Mouse (Mus musculus): ENCODE data around the gene Liph. TPM values are rescaled to one million over a fixed set of nuclear protein-coding genes. Genes with fewer than 3 reads are reported as not detected.

Liph gene
- polyA plus RNA-seq, 1 experiment, result 11.2 TPM

DNA sequence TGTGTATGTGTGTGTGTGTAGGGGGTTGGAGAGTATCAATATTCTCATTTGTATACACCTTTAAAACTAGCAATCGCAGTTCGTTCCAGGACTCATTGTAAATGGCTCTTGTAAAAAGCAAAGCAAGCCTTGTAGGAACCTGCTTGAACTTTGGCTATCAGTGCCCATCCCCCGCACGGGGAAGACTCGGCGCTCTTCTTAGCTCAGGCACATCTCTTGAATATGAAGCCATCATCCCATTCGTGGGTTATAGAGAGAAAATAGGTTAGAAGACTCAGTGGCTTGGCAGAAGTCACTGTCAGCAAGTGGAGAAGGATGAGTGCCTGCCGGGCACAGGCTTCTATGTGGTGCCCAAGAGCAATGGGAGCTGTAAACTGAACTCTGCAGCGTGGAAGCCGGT is 90.8 kb downstream of the Liph start:
- no peaks in the 10 kb centered on the region for H3K9me3 ChIP-seq (replicated peaks; ENCODE audit: control insufficient read depth, insufficient read depth, low read length, poor library complexity, severe bottlenecking)
- H3K36me3 ChIP-seq (ENCODE audit: control insufficient read depth, insufficient read depth, low read length, poor library complexity, severe bottlenecking), result no peaks in the 10 kb centered on the region
- H3K27me3 ChIP-seq (ENCODE audit: control insufficient read depth, insufficient read depth, low read length, poor library complexity, severe bottlenecking), result no peaks in the 10 kb centered on the region
- H3K9ac ChIP-seq (ENCODE audit: low read depth, poor library complexity, severe bottlenecking), result no peak overlapping the region
- H3K4me3 ChIP-seq (ENCODE audit: low read depth, low read length), result no peak overlapping the region
- TF ChIP-seq CTCF (IDR thresholded peaks at IDR 0.05; ENCODE audit: low read depth, low read length), result no peak
- TF ChIP-seq POLR2A (IDR thresholded peaks at IDR 0.05; ENCODE audit: insufficient read depth, low read length), result no peak
- TF ChIP-seq EP300 (IDR thresholded peaks at IDR 0.05; ENCODE audit: insufficient read depth, low read depth, low read length), result no peak
- H3K27ac ChIP-seq (ENCODE audit: insufficient read depth, low read length), result no peak overlapping the region
- H3K4me1 ChIP-seq (ENCODE audit: control insufficient read depth, insufficient read depth, low read length), result no peaks in the 10 kb centered on the region

Other genes starting within 250 kb of the Liph start
- 3.1 and 3.9 TPM in 2 replicates for gene Ehhadh, start 207.9 kb downstream of the Liph start, polyA plus RNA-seq (2011; ENCODE audit: insufficient read depth, insufficient read length, low read depth, missing spikeins)
- gene Map3k13, start 201.3 kb downstream of the Liph start, polyA plus RNA-seq (2011; ENCODE audit: insufficient read depth, insufficient read length, low read depth, missing spikeins), result 2.1 and 2.3 TPM in 2 replicates
- gene Tmem41a, start 48.1 kb downstream of the Liph start, polyA plus RNA-seq (2011; ENCODE audit: insufficient read depth, insufficient read length, low read depth, missing spikeins), result 10.8 and 14.3 TPM in 2 replicates
- 79.8 and 87.9 TPM in 2 replicates for gene Senp2, start 13.8 kb upstream of the Liph start, polyA plus RNA-seq (2011; ENCODE audit: insufficient read depth, insufficient read length, low read depth, missing spikeins)
- 89.0 and 92.6 TPM in 2 replicates for gene Igf2bp2, start 167.6 kb upstream of the Liph start, polyA plus RNA-seq (2011; ENCODE audit: insufficient read depth, insufficient read length, low read depth, missing spikeins)